Mouse (Mus musculus) limb, embryonic 11.5 days (tissue): ENCODE results near the gene Serpinb11. TPM values are rescaled to one million over a fixed set of nuclear protein-coding genes. Genes with fewer than 3 reads are reported as not detected.

Source experiments
- ATAC-seq: fragments of 200-750 bp; cut with Nextera tagmentation; 2 replicates; pipeline ENCODE4 v1.8.0; 2017; ENCODE audit warnings: low read depth; ENCODE audit not compliant: insufficient number of reproducible peaks, low FRiP score, low TSS enrichment
- DNase-seq: peaks from one replicate; pipeline ENCODE4 v3.0.0-alpha.2; 2015; ENCODE audit warnings: low spot score
- H3K27ac ChIP-seq: fragments of 300-500 bp; sonication (generic); replicated peaks from 2 replicates; pipeline ENCODE4 v1.5.1; 2014; ENCODE audit warnings: low read depth, mild to moderate bottlenecking, low read length
- H3K27me3 ChIP-seq: fragments of 300-500 bp; sonication (generic); 2 replicates; pipeline ENCODE4 v1.6.1; 2014; ENCODE audit warnings: mild to moderate bottlenecking, low read length, mixed read lengths; ENCODE audit not compliant: control insufficient read depth, insufficient read depth
- H3K36me3 ChIP-seq: fragments of 300-500 bp; sonication (generic); 2 replicates; pipeline ENCODE4 v1.6.1; 2014; ENCODE audit warnings: mild to moderate bottlenecking, low read length, moderate library complexity, mixed read lengths; ENCODE audit not compliant: control insufficient read depth, insufficient read depth
- H3K4me1 ChIP-seq: fragments of 300-500 bp; sonication (generic); 2 replicates; pipeline ENCODE4 v1.6.1; 2014; ENCODE audit warnings: low read length, mixed read lengths; ENCODE audit not compliant: control insufficient read depth, insufficient read depth
- H3K4me2 ChIP-seq: fragments of 300-500 bp; sonication (generic); 2 replicates; pipeline ENCODE4 v1.6.1; 2014; ENCODE audit warnings: low read depth, mild to moderate bottlenecking, moderate library complexity; ENCODE audit not compliant: severe bottlenecking
- H3K4me3 ChIP-seq: fragments of 300-500 bp; sonication (generic); 2 replicates; pipeline ENCODE4 v1.5.1; 2014; ENCODE audit warnings: low read depth, low read length
- H3K9ac ChIP-seq: fragments of 300-500 bp; sonication (generic); 2 replicates; pipeline ENCODE4 v1.6.1; 2014; ENCODE audit warnings: mild to moderate bottlenecking, low read length
- H3K9me3 ChIP-seq: fragments of 300-500 bp; sonication (generic); 2 replicates; pipeline ENCODE4 v1.6.1; 2016; ENCODE audit warnings: low read length; ENCODE audit not compliant: control insufficient read depth
- WGBS: fragments of 180-500 bp; shearing (Covaris S2); extraction: QIAGEN DNeasy Blood & Tissue Kit; methylation state at CpG from one replicate; pipeline ENCODE4 v1.1.7; 2014; 5-methylcytosine and 5-hydroxymethylcytosine counted together
- polyA plus RNA-seq: library from polyadenylated mRNA; unstranded; fragments of >200 nt; fragmentation: Nextera tagmentation; extraction: Ambion mirVana; gene quantifications from 2 replicates; pipeline ENCODE4 v1.2.1, GENCODE M21; 2014

Gene Serpinb11
- not detected in 2 replicates for polyA plus RNA-seq

GRCm38 (mm10) chr1:107360898-107361297 lies at the start of gene Serpinb11:
Gene Serpinb11 (plus strand): TSS chr1:107361198.
- H3K27ac ChIP-seq = no peak within 1 kb of the TSS
- no peaks in the 10 kb centered on the region for H3K36me3 ChIP-seq
- ATAC-seq (no peak), DNase-seq (no peak)
- WGBS = 69% methylated on average over 1 of the region's 1 CpGs
- H3K9me3 ChIP-seq = no peaks in the 10 kb centered on the region
- no peaks in the 10 kb centered on the region for H3K27me3 ChIP-seq
- H3K4me2 ChIP-seq = no peak within 1 kb of the TSS
- no peak within 1 kb of the TSS for H3K4me3 ChIP-seq
- no peaks in the 10 kb centered on the region for H3K4me1 ChIP-seq
- H3K9ac ChIP-seq = no peak within 1 kb of the TSS

DNA sequence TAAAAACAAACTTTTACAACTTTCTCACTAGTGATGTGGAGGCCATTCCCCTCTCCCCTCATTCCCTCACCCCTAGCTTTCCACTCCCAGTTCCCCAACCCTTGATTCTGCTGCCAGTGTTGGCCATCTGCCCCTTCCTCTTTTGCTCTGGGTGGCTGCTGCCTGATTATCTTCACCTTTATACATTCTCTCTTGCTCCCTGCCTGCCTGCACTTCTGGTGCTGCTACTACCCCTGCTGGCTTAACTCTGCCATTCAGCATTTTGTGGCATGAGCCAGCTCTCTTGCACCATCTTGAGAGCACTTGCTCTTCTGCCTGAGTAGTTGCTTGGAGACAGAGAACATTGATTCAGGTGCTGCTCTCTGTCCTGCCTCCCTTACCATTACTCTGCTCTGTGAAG lies 15.0 kb upstream of the Serpinb11 start:
- no peak for ATAC-seq
- H3K36me3 ChIP-seq = no peaks in the 10 kb centered on the region

GRCm38 (mm10) chr1:107346788-107347187 lies 14.2 kb upstream of the Serpinb11 start:
- H3K9me3 ChIP-seq = no peaks in the 10 kb centered on the region
- H3K4me3 ChIP-seq = no peak overlapping the region
- no peaks in the 10 kb centered on the region for H3K27me3 ChIP-seq
- no peak overlapping the region for H3K27ac ChIP-seq
- H3K36me3 ChIP-seq = no peaks in the 10 kb centered on the region
- H3K4me2 ChIP-seq = no peak overlapping the region
- WGBS = 92% methylated on average over 2 of the region's 2 CpGs
- no peaks in the 10 kb centered on the region for H3K4me1 ChIP-seq
- DNase-seq (no peak), ATAC-seq (no peak)
- H3K9ac ChIP-seq = no peak overlapping the region

More for the DNA sequence above, 15.0 kb upstream of the Serpinb11 start:
- Histone ChIP-seq H3K4me3 (no peak overlapping the region), H3K4me1 (no peaks in the 10 kb centered on the region), H3K9me3 (no peaks in the 10 kb centered on the region), H3K9ac (no peak overlapping the region), H3K27ac (no peak overlapping the region), H3K27me3 (no peaks in the 10 kb centered on the region), H3K4me2 (no peak overlapping the region)
- no peak for DNase-seq

- WGBS = 47% methylated on average over 3 of the region's 3 CpGs
- no peak overlapping the region for H3K27ac ChIP-seq
- ATAC-seq (no peak), DNase-seq (no peak)
- H3K36me3 ChIP-seq = no peaks in the 10 kb centered on the region
- H3K4me1 ChIP-seq = no peaks in the 10 kb centered on the region
- no peak overlapping the region for H3K9ac ChIP-seq
- H3K27me3 ChIP-seq = no peaks in the 10 kb centered on the region
- no peaks in the 10 kb centered on the region for H3K9me3 ChIP-seq
- H3K4me3 ChIP-seq = no peak overlapping the region
- no peak overlapping the region for H3K4me2 ChIP-seq
These were observed 10.6 kb upstream of the Serpinb11 start for GRCm38 (mm10) chr1:107350392-107350791.

- DNase-seq = no peak
- ATAC-seq = no peak
- Histone ChIP-seq H3K9ac (no peak overlapping the region), H3K4me1 (no peaks in the 10 kb centered on the region), H3K4me3 (no peak overlapping the region), H3K27ac (no peak overlapping the region), H3K27me3 (no peaks in the 10 kb centered on the region), H3K36me3 (no peaks in the 10 kb centered on the region), H3K9me3 (no peaks in the 10 kb centered on the region), H3K4me2 (no peak overlapping the region)
- WGBS = 75% methylated on average over 2 of the region's 2 CpGs
These were observed 9.9 kb upstream of the Serpinb11 start for GRCm38 (mm10) chr1:107351115-107351514.

DNA sequence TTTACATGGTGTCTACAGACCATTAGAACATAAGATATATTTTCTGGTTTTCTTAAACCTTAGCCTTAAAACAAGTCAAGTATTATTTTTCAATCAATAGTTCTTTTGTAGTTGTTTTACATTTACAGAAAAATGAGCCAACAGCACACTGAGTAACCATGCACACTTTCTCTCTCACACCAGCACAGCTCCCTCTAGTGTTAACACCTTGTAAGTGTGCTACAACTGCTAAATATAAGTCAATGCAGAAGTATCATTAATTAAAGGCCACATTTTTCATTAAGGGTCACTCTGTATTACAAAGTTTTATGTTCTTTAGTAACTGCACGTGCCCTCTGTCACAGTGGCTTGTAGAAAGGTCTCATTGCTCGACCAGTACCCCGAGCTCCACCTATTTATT lies 8.0 kb upstream of the Serpinb11 start:
- H3K9me3 ChIP-seq = no peaks in the 10 kb centered on the region
- no peak overlapping the region for H3K27ac ChIP-seq
- ATAC-seq = no peak
- no peak overlapping the region for H3K4me3 ChIP-seq
- no peaks in the 10 kb centered on the region for H3K4me1 ChIP-seq
- 36% methylated on average over 3 of the region's 3 CpGs for WGBS
- H3K9ac ChIP-seq = no peak overlapping the region
- no peak for DNase-seq
- no peak overlapping the region for H3K4me2 ChIP-seq
- no peaks in the 10 kb centered on the region for H3K36me3 ChIP-seq
- H3K27me3 ChIP-seq = no peaks in the 10 kb centered on the region

DNA sequence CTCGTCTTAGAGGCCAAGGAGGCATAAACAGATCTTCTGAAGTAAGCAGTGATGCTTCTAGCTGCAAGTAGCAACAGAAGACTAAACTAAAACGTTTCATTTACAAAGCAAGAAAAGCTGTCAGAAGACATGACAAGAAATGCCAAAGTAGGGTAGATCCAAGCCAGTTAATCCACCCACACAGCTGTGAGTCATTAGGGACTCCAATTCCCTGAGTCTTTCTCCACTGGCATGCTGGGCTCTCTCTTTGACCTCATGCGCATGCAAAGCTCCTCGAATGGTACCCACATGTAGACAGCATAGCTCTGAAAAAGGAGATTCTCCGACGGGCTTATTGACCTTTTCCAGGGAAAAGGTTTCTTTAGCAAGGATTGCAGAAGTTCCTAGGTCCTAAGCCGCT lies 5.0 kb downstream of the Serpinb11 start:
- WGBS = 50% methylated on average over 7 of the region's 7 CpGs
- no peak overlapping the region for H3K27ac ChIP-seq
- H3K4me3 ChIP-seq = no peak overlapping the region
- H3K9me3 ChIP-seq = no peaks in the 10 kb centered on the region
- H3K27me3 ChIP-seq = no peaks in the 10 kb centered on the region
- H3K4me1 ChIP-seq = no peaks in the 10 kb centered on the region
- ATAC-seq = no peak
- no peak overlapping the region for H3K9ac ChIP-seq
- DNase-seq = no peak
- no peak overlapping the region for H3K4me2 ChIP-seq
- no peaks in the 10 kb centered on the region for H3K36me3 ChIP-seq

DNA sequence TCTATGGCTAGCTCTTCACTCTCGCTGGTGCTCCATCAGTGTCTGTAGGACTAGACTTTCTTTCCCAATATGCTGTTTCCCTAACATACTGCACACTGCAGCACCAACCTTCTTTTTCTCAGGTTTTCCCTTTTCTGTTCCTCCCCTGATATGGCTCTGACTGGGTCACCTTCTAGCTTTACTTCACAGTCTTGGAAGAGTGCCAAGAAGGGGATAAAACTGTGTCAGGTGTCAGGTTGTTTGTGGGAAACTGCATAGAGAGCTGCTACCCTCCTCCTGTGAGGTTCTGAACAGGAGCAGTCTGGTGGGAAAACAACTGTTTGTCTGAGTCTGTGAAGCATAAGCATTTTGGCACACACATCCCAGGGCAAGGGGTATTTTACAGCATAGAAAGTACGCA lies 7.9 kb downstream of the Serpinb11 start:
- no peaks in the 10 kb centered on the region for H3K27me3 ChIP-seq
- no peak for DNase-seq
- H3K9me3 ChIP-seq = no peaks in the 10 kb centered on the region
- 81% methylated on average over 2 of the region's 2 CpGs for WGBS
- no peak overlapping the region for H3K9ac ChIP-seq
- no peak overlapping the region for H3K27ac ChIP-seq
- H3K36me3 ChIP-seq = no peaks in the 10 kb centered on the region
- H3K4me3 ChIP-seq = no peak overlapping the region
- H3K4me2 ChIP-seq = no peak overlapping the region
- H3K4me1 ChIP-seq = no peaks in the 10 kb centered on the region
- ATAC-seq = no peak

DNA sequence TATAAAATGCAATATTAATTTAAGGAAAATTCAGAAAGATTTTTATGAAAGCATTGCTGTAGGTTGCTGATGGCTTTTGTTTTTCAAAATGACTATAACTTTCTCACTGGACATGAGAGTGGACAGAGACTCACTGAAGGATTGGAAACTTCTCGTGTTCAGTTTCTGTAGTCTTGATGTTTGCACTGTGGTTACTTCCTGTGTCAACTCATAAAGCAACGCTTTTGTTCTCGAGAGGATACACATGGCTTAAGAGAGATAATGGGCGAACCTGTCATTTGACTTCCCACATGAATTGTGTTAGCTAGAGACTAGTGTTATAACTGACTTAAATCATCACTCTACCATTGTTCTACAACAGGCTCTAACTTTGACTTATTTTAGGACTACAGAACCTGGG lies 16.0 kb downstream of the Serpinb11 start:
- H3K9me3 ChIP-seq = no peaks in the 10 kb centered on the region
- 80% methylated on average over 4 of the region's 4 CpGs for WGBS
- H3K27me3 ChIP-seq = no peaks in the 10 kb centered on the region
- no peak overlapping the region for H3K27ac ChIP-seq
- DNase-seq = no peak
- H3K4me3 ChIP-seq = no peak overlapping the region
- ATAC-seq = no peak
- H3K4me2 ChIP-seq = no peak overlapping the region
- H3K9ac ChIP-seq = no peak overlapping the region
- H3K36me3 ChIP-seq = no peaks in the 10 kb centered on the region
- no peaks in the 10 kb centered on the region for H3K4me1 ChIP-seq
